Mouse (Mus musculus): ENCODE measurements around the gene Hoxd12.

DNA sequence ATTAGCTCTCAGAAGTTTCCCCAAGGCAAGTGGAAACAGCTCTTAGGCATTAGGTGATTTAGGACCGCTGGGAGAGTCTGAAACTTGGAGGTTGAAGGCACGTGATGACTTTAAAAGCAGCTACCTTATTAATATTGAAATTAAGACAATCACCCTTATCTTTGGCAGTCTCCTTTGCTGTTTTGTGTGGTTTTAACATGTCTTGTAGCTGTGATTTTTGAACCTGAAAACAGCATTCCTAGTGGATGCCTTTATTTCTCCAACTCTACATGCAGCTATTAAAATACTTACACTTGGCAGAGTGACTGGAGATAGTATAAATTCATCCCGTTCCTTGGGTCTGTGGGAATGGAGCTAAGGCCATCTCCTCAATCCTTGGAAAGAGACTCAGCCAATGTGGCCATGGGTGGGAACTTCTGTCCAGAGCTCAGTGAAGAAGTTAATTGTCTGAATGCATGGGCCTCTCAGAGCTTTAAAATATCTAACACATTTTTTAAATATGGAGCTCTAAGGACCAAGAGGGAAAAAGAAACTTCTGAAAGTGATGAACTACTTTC is 4.1 kb upstream of the Hoxd12 start:
- no peak for TF ChIP-seq USF1 (IDR thresholded peaks at IDR 0.05; ENCODE audit: low read depth)
- TF ChIP-seq CTCF (IDR thresholded peaks at IDR 0.05; ENCODE audit: control insufficient read depth, insufficient read depth, insufficient read length) = no peak
- TF ChIP-seq MAX (IDR thresholded peaks at IDR 0.05) = no peak
- TF ChIP-seq MYOD1 (IDR thresholded peaks at IDR 0.05; ENCODE audit: control insufficient read depth, insufficient read length, low read depth) = no peak
- TF ChIP-seq CEBPB (IDR thresholded peaks at IDR 0.05; ENCODE audit: low read depth) = no peak
